Mouse (Mus musculus): ENCODE results near the gene Nxnl2. TPM values are rescaled to one million over a fixed set of nuclear protein-coding genes. Genes with fewer than 3 reads are reported as not detected.

The Nxnl2 gene
- polyA plus RNA-seq, 1 experiment = not detected

GRCm38 (mm10) chr13:51152966-51153669 is 17.7 kb upstream of the Nxnl2 start:
- H3K4me3 ChIP-seq = no peak overlapping the region
- H3K27me3 ChIP-seq (ENCODE audit: control insufficient read depth, insufficient read depth, insufficient read length) = no peaks in the 10 kb centered on the region
- no peak for TF ChIP-seq E2F4 (IDR thresholded peaks at IDR 0.05; ENCODE audit: insufficient read depth)
- TF ChIP-seq POLR2AphosphoS2 (IDR thresholded peaks at IDR 0.05; ENCODE audit: insufficient read length, low read depth) = no peak
- TF ChIP-seq TCF3 (IDR thresholded peaks at IDR 0.05; ENCODE audit: insufficient read length, low read depth) = no peak
- TF ChIP-seq SRF (IDR thresholded peaks at IDR 0.05; ENCODE audit: control insufficient read depth, insufficient read length, low read depth) = no peak
- TF ChIP-seq POLR2A (IDR thresholded peaks at IDR 0.05; ENCODE audit: insufficient read length, low read depth) = no peak
- TF ChIP-seq CEBPB (IDR thresholded peaks at IDR 0.05; ENCODE audit: insufficient read depth, poor library complexity, severe bottlenecking) = no peak
- TF ChIP-seq MYOG (IDR thresholded peaks at IDR 0.05; ENCODE audit: control insufficient read depth in 1 of 3, insufficient read depth in 1 of 3, insufficient read length in 2 of 3, low read depth in 2 of 3) = no peak
- TF ChIP-seq TCF12 (IDR thresholded peaks at IDR 0.05; ENCODE audit: insufficient read depth, poor library complexity, severe bottlenecking) = no peak
- no peak for TF ChIP-seq USF1 (IDR thresholded peaks at IDR 0.05; ENCODE audit: low read depth)
- H3K36me3 ChIP-seq (ENCODE audit: control insufficient read depth, insufficient read depth) = peaks cover 19% of the 10 kb centered on the region
- H3K79me2 ChIP-seq (ENCODE audit: control insufficient read depth, insufficient read depth) = no peaks in the 10 kb centered on the region
- no peak overlapping the region for H3K4me2 ChIP-seq (ENCODE audit: low read depth)
- H3ac ChIP-seq (ENCODE audit: control insufficient read depth, insufficient read length) = no peak overlapping the region

- no peak for TF ChIP-seq MAX (IDR thresholded peaks at IDR 0.05; ENCODE audit: low read depth)
These were observed 17.2 kb upstream of the Nxnl2 start for GRCm38 (mm10) chr13:51153670-51154030.

GRCm38 (mm10) chr13:51155178-51156013 is 15.4 kb upstream of the Nxnl2 start:
- peaks cover 5% of the 10 kb centered on the region for H3K36me3 ChIP-seq (ENCODE audit: control insufficient read depth, insufficient read depth)
- no peak overlapping the region for H3K4me2 ChIP-seq (ENCODE audit: low read depth)
- no peaks in the 10 kb centered on the region for H3K79me2 ChIP-seq (ENCODE audit: control insufficient read depth, insufficient read depth)
- H3K4me3 ChIP-seq = no peak overlapping the region
- TF ChIP-seq USF1 (IDR thresholded peaks at IDR 0.05; ENCODE audit: low read depth) = no peak
- no peak for TF ChIP-seq REST (IDR thresholded peaks at IDR 0.05; ENCODE audit: insufficient read depth, insufficient read length)
- no peak for TF ChIP-seq SRF (IDR thresholded peaks at IDR 0.05; ENCODE audit: control insufficient read depth, insufficient read length, low read depth)
- no peak overlapping the region for H3ac ChIP-seq (ENCODE audit: control insufficient read depth, insufficient read length)
- H3K27me3 ChIP-seq (ENCODE audit: control insufficient read depth, insufficient read depth, insufficient read length) = no peaks in the 10 kb centered on the region

More at GRCm38 (mm10) chr13:51153670-51154030, 17.2 kb upstream of the Nxnl2 start:
- H3K4me2 ChIP-seq (ENCODE audit: low read depth) = no peak overlapping the region
- H3K4me3 ChIP-seq = no peak overlapping the region
- H3K79me2 ChIP-seq (ENCODE audit: control insufficient read depth, insufficient read depth) = no peaks in the 10 kb centered on the region
- no peak overlapping the region for H3ac ChIP-seq (ENCODE audit: control insufficient read depth, insufficient read length)
- H3K27me3 ChIP-seq (ENCODE audit: control insufficient read depth, insufficient read depth, insufficient read length) = no peaks in the 10 kb centered on the region
- H3K36me3 ChIP-seq (ENCODE audit: control insufficient read depth, insufficient read depth) = peaks cover 17% of the 10 kb centered on the region

- Histone ChIP-seq H3K79me2 (ENCODE audit: control insufficient read depth, insufficient read depth) (no peaks in the 10 kb centered on the region), H3K36me3 (ENCODE audit: control insufficient read depth, insufficient read depth) (peaks cover 4% of the 10 kb centered on the region), H3ac (ENCODE audit: control insufficient read depth, insufficient read length) (no peak overlapping the region), H3K4me3 (no peak overlapping the region), H3K27me3 (ENCODE audit: control insufficient read depth, insufficient read depth, insufficient read length) (no peaks in the 10 kb centered on the region), H3K4me2 (ENCODE audit: low read depth) (no peak overlapping the region)
- TF ChIP-seq MAX (IDR thresholded peaks at IDR 0.05; ENCODE audit: low read depth) (no peak), E2F4 (IDR thresholded peaks at IDR 0.05; ENCODE audit: insufficient read depth) (no peak), USF1 (IDR thresholded peaks at IDR 0.05; ENCODE audit: low read depth) (no peak), SRF (IDR thresholded peaks at IDR 0.05; ENCODE audit: control insufficient read depth, insufficient read length, low read depth) (no peak), MYOG (IDR thresholded peaks at IDR 0.05; ENCODE audit: control insufficient read depth in 1 of 3, insufficient read depth in 1 of 3, insufficient read length in 2 of 3, low read depth in 2 of 3) (no peak), MYOD1 (IDR thresholded peaks at IDR 0.05; ENCODE audit: control insufficient read depth in 1 of 3, insufficient read length in 2 of 3, low read depth in 2 of 3) (no peak), POLR2AphosphoS2 (IDR thresholded peaks at IDR 0.05; ENCODE audit: insufficient read length, low read depth) (no peak), POLR2A (IDR thresholded peaks at IDR 0.05; ENCODE audit: insufficient read length, low read depth) (no peak), CEBPB (IDR thresholded peaks at IDR 0.05; ENCODE audit: insufficient read depth, poor library complexity, severe bottlenecking) (no peak), REST (IDR thresholded peaks at IDR 0.05; ENCODE audit: insufficient read depth, insufficient read length) (no peak), TCF12 (IDR thresholded peaks at IDR 0.05; ENCODE audit: insufficient read depth, poor library complexity, severe bottlenecking) (no peak), TCF3 (IDR thresholded peaks at IDR 0.05; ENCODE audit: insufficient read length, low read depth) (no peak)
These were observed 14.8 kb upstream of the Nxnl2 start for GRCm38 (mm10) chr13:51156014-51156386.

- H3K79me2 ChIP-seq (ENCODE audit: control insufficient read depth, insufficient read depth) = no peaks in the 10 kb centered on the region
- H3K4me3 ChIP-seq = no peak overlapping the region
- no peak overlapping the region for H3ac ChIP-seq (ENCODE audit: control insufficient read depth, insufficient read length)
- no peak overlapping the region for H3K4me2 ChIP-seq (ENCODE audit: low read depth)
- H3K27me3 ChIP-seq (ENCODE audit: control insufficient read depth, insufficient read depth, insufficient read length) = no peaks in the 10 kb centered on the region
- no peak for TF ChIP-seq TCF3 (IDR thresholded peaks at IDR 0.05; ENCODE audit: insufficient read length, low read depth)
- TF ChIP-seq E2F4 (IDR thresholded peaks at IDR 0.05; ENCODE audit: insufficient read depth) = no peak
- TF ChIP-seq REST (IDR thresholded peaks at IDR 0.05; ENCODE audit: insufficient read depth, insufficient read length) = no peak
- TF ChIP-seq MAX (IDR thresholded peaks at IDR 0.05; ENCODE audit: low read depth) = no peak
- no peak for TF ChIP-seq CEBPB (IDR thresholded peaks at IDR 0.05; ENCODE audit: insufficient read depth, poor library complexity, severe bottlenecking)
- no peak for TF ChIP-seq POLR2AphosphoS2 (IDR thresholded peaks at IDR 0.05; ENCODE audit: insufficient read length, low read depth)
- no peak for TF ChIP-seq MYOG (IDR thresholded peaks at IDR 0.05; ENCODE audit: control insufficient read depth in 1 of 3, insufficient read depth in 1 of 3, insufficient read length in 2 of 3, low read depth in 2 of 3)
- no peak for TF ChIP-seq POLR2A (IDR thresholded peaks at IDR 0.05; ENCODE audit: insufficient read length, low read depth)
- no peak for TF ChIP-seq USF1 (IDR thresholded peaks at IDR 0.05; ENCODE audit: low read depth)
- no peak for TF ChIP-seq SRF (IDR thresholded peaks at IDR 0.05; ENCODE audit: control insufficient read depth, insufficient read length, low read depth)
- no peak for TF ChIP-seq MYOD1 (IDR thresholded peaks at IDR 0.05; ENCODE audit: control insufficient read depth in 1 of 3, insufficient read length in 2 of 3, low read depth in 2 of 3)
- TF ChIP-seq TCF12 (IDR thresholded peaks at IDR 0.05; ENCODE audit: insufficient read depth, poor library complexity, severe bottlenecking) = no peak
- peaks cover 4% of the 10 kb centered on the region for H3K36me3 ChIP-seq (ENCODE audit: control insufficient read depth, insufficient read depth)
These were observed 13.5 kb upstream of the Nxnl2 start for GRCm38 (mm10) chr13:51157291-51157690.

Measured in myocyte (in vitro differentiated cells).